Comparison of ENCODE assay signal across 10 mouse cellular contexts in the genomic region with DNA sequence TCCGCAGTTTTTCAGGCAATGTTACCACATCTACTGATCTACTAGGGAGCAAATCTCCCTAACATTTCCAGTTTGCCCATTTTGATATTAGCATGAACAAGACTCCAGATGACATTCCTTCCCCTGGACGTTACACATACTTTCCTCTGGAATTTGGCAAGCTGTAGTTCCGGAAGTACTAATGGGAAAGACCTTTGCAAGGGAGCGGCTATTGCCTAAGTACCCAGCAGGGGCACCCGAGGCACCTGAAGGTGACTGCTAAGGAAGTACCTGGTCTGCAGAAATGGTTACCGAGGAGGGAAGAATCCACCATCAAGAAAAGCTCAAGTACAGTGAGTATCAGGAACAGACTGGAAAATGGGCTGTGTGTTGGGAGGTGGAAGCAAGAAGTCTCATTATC. TPM values are rescaled to one million over a fixed set of nuclear protein-coding genes. Genes with fewer than 3 reads are reported as not detected.
A peak's percentile ranks its signal among the peaks of the same experiment; 100 is the strongest.
DNase-seq lines count a peak whose midpoint lies in the region; ATAC-seq and TF ChIP-seq lines count a peak whose summit lies in the region.
"Had no signal": no experiment of that assay in that cellular context is flagged by ENCODE, and none has a peak within 500 bp of the region (broad histone marks: within the 10 kb centered on the region; RNA-seq: fewer than 3 reads in every experiment).

No protein-coding gene starts in this region.

- ATAC-seq in heart, embryonic 15.5 days (replicated peaks; ENCODE audit: insufficient number of reproducible peaks, insufficient read depth, low FRiP score, low read depth): peak; percentile 51; the same call in 1 of the 2 replicates
- peak; percentile 47 for ATAC-seq in lung, embryonic 14.5 days (ENCODE audit: insufficient read depth)
- ATAC-seq: forebrain, embryonic 14.5 days had no signal

- H3K27ac ChIP-seq in gastrocnemius, adult 2 months: no peak overlapping the region
- H3K27ac ChIP-seq in heart, embryonic 15.5 days: peak overlapping the region; percentile 76
- H3K27ac ChIP-seq in lung, embryonic 14.5 days (ENCODE audit: low read depth): no peak overlapping the region

- DNase-seq in gastrocnemius, adult 2 months: no peak
- DNase-seq in gastrocnemius, postnatal 10 days: no peak
- DNase-seq in lung, embryonic 14.5 days: peak; percentile 82
- no peak for DNase-seq in yolk sac, embryonic 10.5 days (ENCODE audit: low spot score)
- DNase-seq in cerebellum, adult 8-10 months: no peak
- DNase-seq in adrenal gland, adult 8-10 months: no peak

- peak overlapping the region; percentile 49 for H3K4me2 ChIP-seq in heart, embryonic 15.5 days
- H3K4me2 ChIP-seq in lung, embryonic 14.5 days: no peak overlapping the region

- H3K36me3 ChIP-seq in E14TG2a.4 (ENCODE audit: insufficient read depth, low read length): no peaks in the 10 kb centered on the region
- H3K36me3 ChIP-seq in heart, embryonic 15.5 days: no peaks in the 10 kb centered on the region
- no peaks in the 10 kb centered on the region for H3K36me3 ChIP-seq in lung, embryonic 14.5 days (ENCODE audit: insufficient read depth)

- peaks cover 35% of the 10 kb centered on the region for H3K27me3 ChIP-seq in E14TG2a.4 (ENCODE audit: insufficient read depth, low read length)
- H3K27me3 ChIP-seq in heart, embryonic 15.5 days: no peaks in the 10 kb centered on the region
- no peaks in the 10 kb centered on the region for H3K27me3 ChIP-seq in lung, embryonic 14.5 days (ENCODE audit: insufficient read depth, low read length)
- H3K27me3 ChIP-seq: CH12.LX had no signal

- intact Hi-C loops in gastrocnemius, adult 2 months (cut with DNase I): loop anchor here (10.0 kb wide), 1 partner anchor 128 kb away; no protein-coding TSS in a partner anchor

- no peak overlapping the region for H3K9ac ChIP-seq in heart, embryonic 15.5 days
- no peak overlapping the region for H3K9ac ChIP-seq in lung, embryonic 14.5 days

- H3K4me3 ChIP-seq in gastrocnemius, adult 2 months: no peak overlapping the region
- no peak overlapping the region for H3K4me3 ChIP-seq in E14TG2a.4 (replicated peaks; ENCODE audit: low read length)
- no peak overlapping the region for H3K4me3 ChIP-seq in heart, embryonic 15.5 days
- no peak overlapping the region for H3K4me3 ChIP-seq in lung, embryonic 14.5 days (ENCODE audit: low read depth, low read length)

- H3K9me3 ChIP-seq in E14TG2a.4 (ENCODE audit: low read length): no peaks in the 10 kb centered on the region
- H3K9me3 ChIP-seq in heart, embryonic 15.5 days (replicated peaks): no peaks in the 10 kb centered on the region
- H3K9me3 ChIP-seq in lung, embryonic 14.5 days (ENCODE audit: low read depth, low read length): no peaks in the 10 kb centered on the region

- H3K4me1 ChIP-seq in E14TG2a.4 (replicated peaks; ENCODE audit: low read depth, low read length): peaks cover 19% of the 10 kb centered on the region
- peaks cover 75% of the 10 kb centered on the region for H3K4me1 ChIP-seq in heart, embryonic 15.5 days (replicated peaks)
- no peaks in the 10 kb centered on the region for H3K4me1 ChIP-seq in lung, embryonic 14.5 days (ENCODE audit: insufficient read depth)

- TF ChIP-seq CTCF in gastrocnemius, adult 2 months (IDR thresholded peaks at IDR 0.05): peak; percentile 47
- peak; percentile 21; the same call in 1 of the 2 replicates for TF ChIP-seq CTCF in E14TG2a.4 (conservative IDR thresholded peaks at IDR 0.05; ENCODE audit: low read length)
- TF ChIP-seq CTCF in lung, embryonic 14.5 days (IDR thresholded peaks at IDR 0.05; ENCODE audit: low read depth): peak; percentile 56

- WGBS in heart, embryonic 15.5 days: 18% methylated on average over 6 of the region's 6 CpGs
- WGBS in lung, embryonic 14.5 days: 27% methylated on average over 6 of the region's 6 CpGs

RNA-seq across cellular contexts. Expression of a gene that starts 14.9 kb away (rescaled TPM):
- total RNA-seq in gastrocnemius, adult 2 months (2021): 100 to 1,000 TPM; 203 to 251 TPM
- total RNA-seq in gastrocnemius, postnatal 10 days (2021): 100 to 1,000 TPM; 171 to 177 TPM
- polyA plus RNA-seq in heart, embryonic 15.5 days (2015; fragmentation: Nextera tagmentation; extraction: Ambion mirVana): 57.5 and 69.4 TPM in 2 replicates
- 63.6 and 72.3 TPM in 2 replicates for polyA plus RNA-seq in lung, embryonic 14.5 days (2014; fragmentation: Nextera tagmentation; extraction: Ambion mirVana)
- total RNA-seq in adrenal gland, adult 8-10 months (2022): 100 to 1,000 TPM; 155 to 174 (median 159) TPM

RNA-seq across cellular contexts. Expression of a gene that starts 25.6 kb away (rescaled TPM):
- not detected for total RNA-seq in gastrocnemius, adult 2 months (2021)
- under 1 TPM; 0.12 to 0.14 TPM for total RNA-seq in gastrocnemius, postnatal 10 days (2021)
- 1.7 and 2.5 TPM in 2 replicates for polyA plus RNA-seq in heart, embryonic 15.5 days (2015; fragmentation: Nextera tagmentation; extraction: Ambion mirVana)
- polyA plus RNA-seq in lung, embryonic 14.5 days (2014; fragmentation: Nextera tagmentation; extraction: Ambion mirVana): 3.9 and 4.3 TPM in 2 replicates
- total RNA-seq in adrenal gland, adult 8-10 months (2022): 1 to 10 TPM; 4.9 to 9.5 (median 6.3) TPM

RNA-seq across cellular contexts. Expression of a gene that starts 40.4 kb away (rescaled TPM):
- total RNA-seq in gastrocnemius, adult 2 months (2021): 10 to 100 TPM; 26.2 to 29.2 TPM
- total RNA-seq in gastrocnemius, postnatal 10 days (2021): 10 to 100 TPM; 24.4 to 26.4 TPM
- polyA plus RNA-seq in heart, embryonic 15.5 days (2015; fragmentation: Nextera tagmentation; extraction: Ambion mirVana): 41.2 and 47.9 TPM in 2 replicates
- 58.0 and 63.5 TPM in 2 replicates for polyA plus RNA-seq in lung, embryonic 14.5 days (2014; fragmentation: Nextera tagmentation; extraction: Ambion mirVana)
- 10 to 100 TPM; 44.9 to 56.7 (median 50.0) TPM for total RNA-seq in adrenal gland, adult 8-10 months (2022)

Comparison
In these comparisons a context has a peak if more than half of its experiments do, and no peak if none do; other contexts are left out.
1. RNA of a gene that starts 25.6 kb away (total RNA-seq): 4.9 to 9.5 TPM in adrenal gland, adult 8-10 months; 0.12 to 0.14 TPM in gastrocnemius, postnatal 10 days and not detected in gastrocnemius, adult 2 months; every median in the first group is over 4 times any median in the second.
2. Peak in every context shown above with its lines, with median percentiles within 50 percentile points of each other: CTCF ChIP-seq.